Mouse (Mus musculus): ENCODE data around the gene Mapk3.

DNA sequence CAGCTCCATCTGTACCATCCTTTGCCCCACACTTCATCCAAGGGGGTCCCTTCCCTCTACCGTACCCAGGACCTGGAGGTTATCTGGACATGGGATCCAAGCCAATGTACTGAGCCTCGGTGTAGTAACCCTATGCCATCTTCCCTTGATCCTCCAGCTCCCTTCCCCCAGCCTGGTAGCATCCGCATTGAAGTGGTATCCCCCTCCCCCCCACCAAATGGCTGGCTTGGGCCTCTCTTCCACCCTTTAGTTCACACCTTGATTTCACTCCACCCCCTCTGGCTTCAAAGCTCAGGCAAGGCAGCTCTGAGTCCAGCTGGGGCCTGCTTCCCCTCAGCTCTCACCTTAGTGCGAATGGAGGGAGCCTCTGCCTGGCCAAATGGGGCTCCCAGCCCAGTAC is 25.7 kb downstream of the Mapk3 start:
- TF ChIP-seq CTCF (IDR thresholded peaks at IDR 0.05; ENCODE audit: borderline replicate concordance, control insufficient read depth, extremely low read depth, insufficient read depth, low read length, poor library complexity), result no peak
- no peak for TF ChIP-seq POLR2A (IDR thresholded peaks at IDR 0.05; ENCODE audit: control insufficient read depth, extremely low read depth, insufficient read depth, low read length, poor library complexity)
